Mouse (Mus musculus) cerebellum, adult 9-11 months (tissue): Measurements from ENCODE around the gene Mmp24.

ENCODE experiments used
- DNase-seq: peaks from one replicate; pipeline ENCODE4 v3.0.0; 2022

Gene Mmp24

GRCm38 (mm10) chr2:155862573-155863300 lies 87.6 kb downstream of the Mmp24 start:
- no peak for DNase-seq

DNA sequence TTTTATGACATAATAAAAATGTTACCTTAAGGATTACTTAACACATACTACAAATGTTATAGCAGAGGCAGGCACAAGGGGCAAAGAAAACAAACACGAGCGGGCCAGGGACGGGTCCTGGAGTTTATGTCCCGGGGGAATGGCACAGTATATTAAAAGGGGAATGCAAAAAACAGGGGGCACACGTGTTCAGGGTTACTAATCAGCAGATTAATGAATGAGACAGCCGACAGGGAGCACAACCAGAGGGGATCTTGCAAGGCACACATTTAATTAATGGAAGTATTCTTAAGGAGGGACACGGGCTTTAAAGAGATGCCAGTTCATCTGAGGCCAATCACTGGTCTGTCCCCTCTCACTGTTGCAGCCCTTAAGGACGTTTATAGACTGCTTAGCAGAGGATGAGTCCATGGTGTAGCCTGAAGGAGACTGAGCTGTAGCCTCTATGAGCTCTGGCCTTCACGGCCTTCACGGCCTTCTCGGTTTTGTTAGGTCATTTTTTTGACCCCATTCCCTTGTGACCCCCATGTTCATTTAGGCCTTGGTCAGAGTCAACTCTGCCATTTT lies 88.2 kb downstream of the Mmp24 start:
- no peak for DNase-seq
